In genomic region chr5:113776896-113777226, GRCm38 (mm10) we compare ENCODE assay signal across 16 mouse cellular contexts. TPM values are rescaled to one million over a fixed set of nuclear protein-coding genes. Genes with fewer than 3 reads are reported as not detected.
A peak's percentile ranks its signal among the peaks of the same experiment; 100 is the strongest.
DNase-seq lines count a peak whose midpoint lies in the region; ATAC-seq and TF ChIP-seq lines count a peak whose summit lies in the region.
"Had no signal": no experiment of that assay in that cellular context is flagged by ENCODE, and none has a peak within 500 bp of the region (broad histone marks: within the 10 kb centered on the region; RNA-seq: fewer than 3 reads in every experiment).

No protein-coding gene starts in this region.

- peak overlapping the region; percentile 94 for H3K27ac ChIP-seq in bone marrow macrophage, adult 2 months (ENCODE audit: insufficient read depth, low read depth, low read length)
- peak overlapping the region; percentile 71 for H3K27ac ChIP-seq in liver, postnatal 0 days (ENCODE audit: low read depth)
- H3K27ac ChIP-seq in spleen, adult 2 months (ENCODE audit: insufficient read depth, low read length) = peak overlapping the region; percentile 84
- no peak overlapping the region for H3K27ac ChIP-seq in midbrain, postnatal 0 days (ENCODE audit: low read depth, low read length)
- H3K27ac ChIP-seq: midbrain, embryonic 12.5 days had no signal

- no peak for TF ChIP-seq POLR2A in bone marrow macrophage, adult 2 months (IDR thresholded peaks at IDR 0.05; ENCODE audit: borderline replicate concordance, low read depth, low read length)
- TF ChIP-seq POLR2A in spleen, adult 2 months (IDR thresholded peaks at IDR 0.05; ENCODE audit: low read depth, low read length) = peak; percentile 25; the same call in 1 of the 2 replicates

- H3K9ac ChIP-seq in liver, postnatal 0 days (replicated peaks) = no peak overlapping the region
- H3K9ac ChIP-seq in midbrain, postnatal 0 days (replicated peaks; ENCODE audit: low read length, poor library complexity, severe bottlenecking) = no peak overlapping the region
- H3K9ac ChIP-seq: midbrain, embryonic 12.5 days had no signal

- H3K4me2 ChIP-seq in liver, postnatal 0 days (ENCODE audit: low read depth, low read length) = no peak overlapping the region
- no peak overlapping the region for H3K4me2 ChIP-seq in midbrain, postnatal 0 days (ENCODE audit: low read depth, low read length, poor library complexity, severe bottlenecking)
- H3K4me2 ChIP-seq: midbrain, embryonic 12.5 days had no signal

- TF ChIP-seq EP300 in liver, postnatal 0 days (IDR thresholded peaks at IDR 0.05; ENCODE audit: low read depth) = no peak

- H3K27me3 ChIP-seq in liver, postnatal 0 days (ENCODE audit: insufficient read depth, low read length) = no peaks in the 10 kb centered on the region
- H3K27me3 ChIP-seq in spleen, adult 2 months (ENCODE audit: control insufficient read depth, insufficient read depth, low read length) = no peaks in the 10 kb centered on the region
- H3K27me3 ChIP-seq in midbrain, postnatal 0 days (ENCODE audit: insufficient read depth, low read length) = no peaks in the 10 kb centered on the region
- H3K27me3 ChIP-seq: midbrain, embryonic 12.5 days had no signal

- TF ChIP-seq CTCF in bone marrow macrophage, adult 2 months (IDR thresholded peaks at IDR 0.05; ENCODE audit: low read depth, low read length) = no peak
- no peak for TF ChIP-seq CTCF in liver, postnatal 0 days (IDR thresholded peaks at IDR 0.05; ENCODE audit: low read depth)
- TF ChIP-seq CTCF in spleen, adult 2 months (IDR thresholded peaks at IDR 0.05; ENCODE audit: extremely low read depth, insufficient read depth, insufficient read length, insufficient replicate concordance) = no peak
- TF ChIP-seq CTCF in midbrain, postnatal 0 days (IDR thresholded peaks at IDR 0.05) = no peak

- DNase-seq in layer of hippocampus, adult 9-11 months = peak; percentile 79
- no peak for DNase-seq in layer of hippocampus, adult 9-10 months (ENCODE audit: low spot score)
- DNase-seq in liver, postnatal 0 days = peak; percentile 53
- peak; percentile 57 to 59 for DNase-seq in spleen, adult 2 months (ENCODE audit: low read depth in 1 of 2, low spot score in 2 of 2)
- no peak for DNase-seq in urinary bladder, postnatal 4 days (ENCODE audit: low spot score in 2 of 2)
- DNase-seq in midbrain, postnatal 0 days (ENCODE audit: low spot score) = no peak
- no peak for DNase-seq in cerebellum, adult 18-20 months
- DNase-seq: cerebellum, adult 9-10 months; gastrocnemius, postnatal 10 days; heart, postnatal 4 days had no signal

- H3K36me3 ChIP-seq in liver, postnatal 0 days (replicated peaks; ENCODE audit: insufficient read depth, low read length) = peaks cover 35% of the 10 kb centered on the region
- peaks cover 10% of the 10 kb centered on the region; the same call in 1 of the 2 replicates for H3K36me3 ChIP-seq in spleen, adult 2 months (ENCODE audit: control insufficient read depth, insufficient read depth, low read length)
- peaks cover 34% of the 10 kb centered on the region for H3K36me3 ChIP-seq in midbrain, postnatal 0 days (ENCODE audit: insufficient read depth, low read length)

- H3K4me1 ChIP-seq in bone marrow macrophage, adult 2 months (ENCODE audit: control insufficient read depth, insufficient read depth, low read length) = peaks cover 29% of the 10 kb centered on the region
- peaks cover 17% of the 10 kb centered on the region for H3K4me1 ChIP-seq in liver, postnatal 0 days (ENCODE audit: insufficient read depth)
- peaks cover 16% of the 10 kb centered on the region; the same call in 1 of the 2 replicates for H3K4me1 ChIP-seq in spleen, adult 2 months (ENCODE audit: control insufficient read depth, insufficient read depth, insufficient read length)
- no peaks in the 10 kb centered on the region for H3K4me1 ChIP-seq in midbrain, postnatal 0 days (ENCODE audit: insufficient read depth, low read length)

- 47% methylated on average over 8 of the region's 8 CpGs for WGBS in liver, postnatal 0 days (ENCODE audit: insufficient replicate concordance)
- WGBS in spleen, adult 2 months = 34% methylated on average over 8 of the region's 8 CpGs
- 82% methylated on average over 8 of the region's 8 CpGs for WGBS in midbrain, postnatal 0 days

- no peaks in the 10 kb centered on the region for H3K9me3 ChIP-seq in liver, postnatal 0 days (ENCODE audit: low read length)
- H3K9me3 ChIP-seq in midbrain, postnatal 0 days (ENCODE audit: low read length) = no peaks in the 10 kb centered on the region
- H3K9me3 ChIP-seq: midbrain, embryonic 12.5 days had no signal

- ATAC-seq in liver, postnatal 0 days = peak; percentile 6; the same call in 1 of the 2 replicates
- no peak for ATAC-seq in midbrain, postnatal 0 days (ENCODE audit: low FRiP score)
- ATAC-seq: activated CD4-positive, CD25-positive, alpha-beta regulatory T cell, adult 4 months had no signal

- H3K4me3 ChIP-seq in bone marrow macrophage, adult 2 months (ENCODE audit: insufficient read depth, low read length) = no peak overlapping the region
- H3K4me3 ChIP-seq in liver, postnatal 0 days (ENCODE audit: low read depth, low read length) = no peak overlapping the region
- no peak overlapping the region for H3K4me3 ChIP-seq in spleen, adult 2 months (ENCODE audit: extremely low read depth, insufficient read depth, insufficient read length)
- H3K4me3 ChIP-seq in midbrain, postnatal 0 days (ENCODE audit: low read depth, low read length) = no peak overlapping the region
- H3K4me3 ChIP-seq: erythroblast, embryonic 14.5 days; midbrain, embryonic 12.5 days had no signal

RNA-seq across cellular contexts. Expression of gene Iscu, which starts 4.3 kb away (rescaled TPM):
- polyA plus RNA-seq in bone marrow macrophage, adult 2 months (2012; ENCODE audit: insufficient read depth, insufficient read length, missing spikeins) = 106 and 109 TPM in 2 replicates
- polyA plus RNA-seq in liver, postnatal 0 days (2015; fragmentation: Nextera tagmentation; extraction: Ambion mirVana) = 109 TPM in 2 replicates
- polyA plus RNA-seq in spleen, adult 2 months (2012; rRNA removed) = 77.5 and 79.7 TPM in 2 replicates
- 65.3 and 65.8 TPM in 2 replicates for total RNA-seq in midbrain, postnatal 0 days (2014; rRNA removed)
- 96.9 and 102 TPM in 2 replicates for polyA plus RNA-seq in midbrain, postnatal 0 days (2015; fragmentation: Nextera tagmentation; extraction: Ambion mirVana)

RNA-seq across cellular contexts. Expression of gene Sart3, which starts 4.6 kb away (rescaled TPM):
- polyA plus RNA-seq in bone marrow macrophage, adult 2 months (2012; ENCODE audit: insufficient read depth, insufficient read length, missing spikeins) = 23.5 and 29.8 TPM in 2 replicates
- 6.9 and 7.9 TPM in 2 replicates for polyA plus RNA-seq in liver, postnatal 0 days (2015; fragmentation: Nextera tagmentation; extraction: Ambion mirVana)
- polyA plus RNA-seq in spleen, adult 2 months (2012; rRNA removed) = 27.2 and 28.0 TPM in 2 replicates
- total RNA-seq in midbrain, postnatal 0 days (2014; rRNA removed) = 44.7 and 51.1 TPM in 2 replicates
- polyA plus RNA-seq in midbrain, postnatal 0 days (2015; fragmentation: Nextera tagmentation; extraction: Ambion mirVana) = 24.8 and 26.5 TPM in 2 replicates

RNA-seq across cellular contexts. Expression of gene Tmem119, which starts 23.5 kb away (rescaled TPM):
- polyA plus RNA-seq in bone marrow macrophage, adult 2 months (2012; ENCODE audit: insufficient read depth, insufficient read length, missing spikeins) = 0.99 and 1.7 TPM in 2 replicates
- polyA plus RNA-seq in liver, postnatal 0 days (2015; fragmentation: Nextera tagmentation; extraction: Ambion mirVana) = 3.2 and 3.4 TPM in 2 replicates
- polyA plus RNA-seq in spleen, adult 2 months (2012; rRNA removed) = 3.0 and 4.8 TPM in 2 replicates
- total RNA-seq in midbrain, postnatal 0 days (2014; rRNA removed) = 9.5 and 10.1 TPM in 2 replicates
- 5.9 and 6.3 TPM in 2 replicates for polyA plus RNA-seq in midbrain, postnatal 0 days (2015; fragmentation: Nextera tagmentation; extraction: Ambion mirVana)
- polyA plus RNA-seq: activated CD4-positive, CD25-positive, alpha-beta regulatory T cell, adult 4 months had no signal

RNA-seq across cellular contexts. Expression of gene Ficd, which starts 41.3 kb away (rescaled TPM):
- polyA plus RNA-seq in bone marrow macrophage, adult 2 months (2012; ENCODE audit: insufficient read depth, insufficient read length, missing spikeins) = 3.0 and 3.7 TPM in 2 replicates
- polyA plus RNA-seq in liver, postnatal 0 days (2015; fragmentation: Nextera tagmentation; extraction: Ambion mirVana) = 2.6 and 2.8 TPM in 2 replicates
- polyA plus RNA-seq in spleen, adult 2 months (2012; rRNA removed) = 5.0 and 6.4 TPM in 2 replicates
- 11.5 and 15.4 TPM in 2 replicates for total RNA-seq in midbrain, postnatal 0 days (2014; rRNA removed)
- polyA plus RNA-seq in midbrain, postnatal 0 days (2015; fragmentation: Nextera tagmentation; extraction: Ambion mirVana) = 8.7 and 9.0 TPM in 2 replicates

RNA-seq across cellular contexts. Expression of gene 1700069L16Rik, which starts 52.3 kb away (rescaled TPM):
- not detected in 2 replicates for polyA plus RNA-seq in bone marrow macrophage, adult 2 months (2012; ENCODE audit: insufficient read depth, insufficient read length, missing spikeins)
- polyA plus RNA-seq in liver, postnatal 0 days (2015; fragmentation: Nextera tagmentation; extraction: Ambion mirVana) = not detected in 2 replicates
- polyA plus RNA-seq in spleen, adult 2 months (2012; rRNA removed) = not detected in 2 replicates
- total RNA-seq in midbrain, postnatal 0 days (2014; rRNA removed) = not detected in 2 replicates
- not detected in 2 replicates for polyA plus RNA-seq in midbrain, postnatal 0 days (2015; fragmentation: Nextera tagmentation; extraction: Ambion mirVana)
- total RNA-seq: gastrocnemius, postnatal 10 days; heart, postnatal 4 days; left cerebral cortex, postnatal 25 days had no signal
- polyA plus RNA-seq: activated CD4-positive, CD25-positive, alpha-beta regulatory T cell, adult 4 months; erythroblast, embryonic 14.5 days; kidney, embryonic 14.5 days; midbrain, embryonic 12.5 days had no signal

Comparison
In these comparisons a context has a peak if more than half of its experiments do, and no peak if none do; other contexts are left out.
1. DNase-seq: peak in layer of hippocampus, adult 9-11 months (single experiment), liver, postnatal 0 days (single experiment) and spleen, adult 2 months (2 of 2); none in layer of hippocampus, adult 9-10 months (single experiment), urinary bladder, postnatal 4 days (0 of 2), midbrain, postnatal 0 days (single experiment) and cerebellum, adult 18-20 months (0 of 2).